Mouse (Mus musculus): ENCODE data around the gene Gm10282. TPM values are rescaled to one million over a fixed set of nuclear protein-coding genes. Genes with fewer than 3 reads are reported as not detected.

The Gm10282 gene
- total RNA-seq, 2 experiments from 2014 or later, result 5.9 to 9.5 TPM

DNA sequence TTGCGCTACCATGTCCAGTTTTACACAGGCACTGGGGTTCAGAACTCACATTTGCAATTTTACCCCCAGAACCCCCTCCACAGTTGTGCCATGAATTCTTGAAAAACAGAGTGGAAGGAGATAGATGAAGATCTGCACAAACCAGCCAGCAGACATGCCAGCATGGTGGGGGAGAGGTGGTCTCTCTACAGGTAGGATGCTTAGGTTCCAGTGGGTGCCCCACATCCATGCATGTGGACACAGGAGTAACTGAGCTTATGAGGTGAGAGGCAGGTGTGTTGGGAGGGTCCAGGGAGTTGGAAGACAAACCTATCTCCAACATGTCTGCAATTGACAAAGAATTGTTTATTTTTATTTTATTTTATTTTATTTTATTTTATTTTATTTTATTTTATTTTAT, 6.1 kb downstream of the Gm10282 start:
- DNase-seq, result no peak

DNA sequence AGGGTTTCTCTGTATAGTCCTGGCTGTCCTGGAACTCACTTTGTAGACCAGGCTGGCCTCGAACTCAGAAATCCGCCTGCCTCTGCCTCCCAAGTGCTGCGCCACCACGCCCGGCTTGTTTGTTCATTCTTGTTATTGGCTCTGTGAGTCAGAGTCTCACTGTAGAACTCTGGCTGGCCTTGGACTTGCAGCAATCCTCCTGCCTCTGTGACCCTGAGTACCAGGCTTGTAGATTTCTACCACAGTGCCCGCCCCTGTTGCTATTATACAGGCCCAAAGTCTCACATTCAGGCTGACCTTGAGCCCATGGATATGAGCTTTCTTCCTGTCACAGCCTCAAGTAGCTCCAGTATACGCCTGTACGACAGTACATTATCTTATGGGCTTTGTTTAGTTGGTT, 8.5 kb downstream of the Gm10282 start:
- DNase-seq, result no peak

DNA sequence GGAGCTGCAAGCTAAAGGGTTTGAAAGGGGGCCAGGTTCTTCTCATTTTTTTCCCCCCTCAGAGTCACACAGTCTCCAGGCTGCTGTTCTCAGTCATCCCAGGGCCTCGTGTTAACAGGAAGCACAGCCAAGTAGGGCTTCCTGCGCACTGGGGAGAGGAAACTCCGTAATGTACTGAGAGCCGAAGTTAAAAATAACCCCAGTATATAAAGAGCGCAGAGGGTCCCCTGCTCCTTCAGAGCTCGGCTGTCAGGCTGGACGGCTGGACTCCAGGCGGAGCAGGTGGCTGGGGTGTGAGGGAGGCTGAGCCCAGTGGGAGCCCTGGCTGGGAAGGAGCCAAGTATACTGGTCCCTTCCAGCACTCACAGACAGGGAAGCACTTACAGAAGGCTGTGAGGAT, 9.4 kb downstream of the Gm10282 start:
- peak; percentile 96 to 98 for DNase-seq

GRCm38 (mm10) chr8:72295125-72295524, 9.9 kb downstream of the Gm10282 start:
- DNase-seq, result peak in 1 of 2 experiments; percentile 62

- no peak for DNase-seq
Measured at GRCm38 (mm10) chr8:72293309-72293708, 11.8 kb downstream of the Gm10282 start.

- DNase-seq, result no peak
Measured at GRCm38 (mm10) chr8:72291104-72291503, 14.0 kb downstream of the Gm10282 start.

DNA sequence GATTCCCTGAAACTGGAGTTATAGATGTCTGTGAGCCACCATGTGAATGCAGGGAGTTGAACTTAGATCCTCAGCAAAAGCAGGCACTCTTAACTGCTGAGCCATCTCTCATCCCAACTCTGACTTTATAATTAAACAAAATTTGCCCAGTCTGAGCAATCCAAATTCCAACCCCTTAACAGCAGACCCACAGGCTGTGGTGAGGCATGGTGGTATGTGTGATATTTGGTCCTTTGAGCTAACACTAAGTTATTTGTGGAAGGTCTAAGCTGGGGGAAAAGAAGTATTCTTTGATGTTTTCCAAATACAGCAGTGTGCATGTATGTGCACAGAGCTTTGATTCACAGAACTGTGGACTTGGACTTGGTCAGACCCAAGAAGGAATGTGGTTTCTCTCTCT, 16.0 kb downstream of the Gm10282 start:
- no peak for DNase-seq

DNA sequence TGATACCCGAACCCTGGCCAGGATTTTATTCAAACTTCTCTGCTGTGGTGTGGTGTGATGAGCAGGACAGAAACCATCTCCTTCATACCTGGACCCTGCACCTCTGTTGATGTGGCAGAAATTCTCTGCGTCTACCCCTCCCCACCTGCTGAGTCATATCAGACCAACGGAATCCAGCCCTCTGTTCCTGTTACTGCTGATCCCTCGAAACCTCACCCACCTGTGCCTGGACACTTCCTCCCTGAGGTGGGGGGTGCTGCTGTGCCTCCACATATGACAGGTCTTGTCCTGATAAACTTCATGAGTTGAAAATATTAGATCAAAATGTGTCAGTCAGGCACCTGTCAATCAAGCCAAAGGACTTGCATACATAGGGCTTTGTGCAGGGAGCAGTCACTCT, 19.8 kb downstream of the Gm10282 start:
- DNase-seq, result no peak

DNA sequence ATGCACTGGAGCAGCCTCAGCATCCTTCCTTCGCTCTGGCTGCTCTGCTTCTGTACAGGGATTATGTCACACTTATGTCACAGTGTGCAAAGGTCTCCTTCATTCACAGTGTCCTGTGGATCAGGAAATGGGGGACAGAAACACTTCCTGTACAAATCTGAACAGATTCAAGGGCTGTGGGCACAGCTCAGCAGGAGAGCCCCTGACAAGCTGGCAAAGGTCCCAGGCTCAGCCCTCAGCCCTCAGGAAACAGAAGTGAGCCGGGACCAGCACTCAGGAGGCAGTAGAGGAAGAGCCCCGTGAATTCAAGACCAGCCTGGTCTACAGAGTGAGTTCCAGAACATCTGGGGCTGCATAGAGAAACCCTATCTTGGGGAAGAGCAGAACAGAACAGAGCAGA, 23.4 kb downstream of the Gm10282 start:
- DNase-seq, result peak; percentile 37 to 66

GRCm38 (mm10) chr8:72279151-72279550, 25.9 kb downstream of the Gm10282 start:
- DNase-seq, result no peak

GRCm38 (mm10) chr8:72277244-72277643, 27.8 kb downstream of the Gm10282 start:
- DNase-seq, result no peak

- DNase-seq, result no peak
Measured at GRCm38 (mm10) chr8:72273807-72274206, 31.3 kb downstream of the Gm10282 start.

DNA sequence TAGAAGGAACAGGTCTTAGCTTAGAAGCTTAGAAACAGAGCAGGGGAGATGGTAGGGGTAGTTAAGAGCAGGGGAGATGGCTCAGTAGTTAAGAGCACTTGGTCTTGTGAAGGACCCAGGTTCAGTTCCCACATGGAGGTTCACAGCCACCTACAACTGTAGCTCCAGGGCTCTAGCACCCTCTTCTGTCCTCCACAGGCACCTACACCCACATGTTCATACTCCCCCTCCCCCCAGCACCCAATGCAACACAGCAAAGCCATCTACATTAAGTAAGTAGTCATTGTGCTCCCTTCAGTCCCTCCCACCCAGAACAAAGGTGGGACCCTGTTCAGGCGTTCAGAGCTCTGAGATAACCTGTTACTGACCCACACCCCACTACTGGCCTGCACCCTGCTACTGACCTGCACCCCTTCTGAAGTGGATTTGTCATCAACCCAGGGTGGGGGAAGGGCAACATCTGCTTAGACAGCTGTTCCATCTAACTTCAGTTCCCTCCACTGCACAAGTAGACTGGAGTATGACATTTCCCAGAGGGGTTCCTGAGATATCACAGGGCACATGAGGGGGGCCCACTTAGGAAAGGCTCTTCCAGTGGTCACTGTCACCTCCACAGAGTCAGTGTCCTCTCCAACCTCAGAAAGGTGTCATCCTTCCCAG, 31.8 kb downstream of the Gm10282 start:
- DNase-seq, result no peak

DNA sequence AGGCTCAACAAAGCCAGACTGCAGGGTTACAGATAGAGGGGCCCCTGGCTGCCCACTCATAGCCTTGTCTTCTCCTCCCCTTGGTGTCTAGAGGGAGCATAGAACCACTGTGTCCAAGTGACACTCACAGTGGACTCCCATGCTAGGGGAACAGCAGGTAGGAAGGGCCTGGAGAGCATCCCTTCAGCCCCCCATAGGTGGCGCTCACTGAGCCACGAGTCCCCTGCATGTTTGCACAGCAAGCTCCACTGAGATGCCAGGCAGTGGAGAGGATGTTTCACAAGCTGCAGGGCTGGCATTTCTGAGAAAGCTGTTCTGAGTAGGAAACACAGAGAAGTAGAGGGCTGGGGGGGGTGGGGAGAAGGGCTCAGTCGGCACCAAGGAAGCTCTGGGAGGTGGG, 32.7 kb downstream of the Gm10282 start:
- DNase-seq, result peak; percentile 77 to 84

GRCm38 (mm10) chr8:72271691-72272090, 33.4 kb downstream of the Gm10282 start:
- DNase-seq, result no peak

GRCm38 (mm10) chr8:72271051-72271660, 33.9 kb downstream of the Gm10282 start:
- DNase-seq, result peak in 1 of 2 experiments; percentile 33

DNA sequence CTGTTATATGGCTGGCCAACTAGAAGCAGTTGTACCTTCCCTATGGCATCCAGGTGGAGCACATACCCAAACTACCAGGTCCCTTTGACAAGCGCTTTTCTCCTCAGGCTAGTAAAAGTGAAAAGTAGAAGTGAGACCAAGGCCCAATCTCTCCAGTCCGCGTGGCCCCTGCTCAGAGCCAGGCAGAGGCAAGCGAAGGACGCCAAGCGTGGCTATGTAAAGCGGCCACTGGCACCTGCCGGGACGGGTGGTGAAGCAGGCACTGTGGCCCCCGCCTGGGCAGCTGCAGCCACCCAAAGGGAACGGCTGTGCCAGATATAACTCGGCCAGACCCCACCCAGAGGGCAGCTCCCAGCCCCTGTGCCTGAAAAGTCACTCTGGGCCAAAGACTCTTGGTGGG, 34.5 kb downstream of the Gm10282 start:
- peak in 1 of 2 experiments; percentile 50 for DNase-seq

DNA sequence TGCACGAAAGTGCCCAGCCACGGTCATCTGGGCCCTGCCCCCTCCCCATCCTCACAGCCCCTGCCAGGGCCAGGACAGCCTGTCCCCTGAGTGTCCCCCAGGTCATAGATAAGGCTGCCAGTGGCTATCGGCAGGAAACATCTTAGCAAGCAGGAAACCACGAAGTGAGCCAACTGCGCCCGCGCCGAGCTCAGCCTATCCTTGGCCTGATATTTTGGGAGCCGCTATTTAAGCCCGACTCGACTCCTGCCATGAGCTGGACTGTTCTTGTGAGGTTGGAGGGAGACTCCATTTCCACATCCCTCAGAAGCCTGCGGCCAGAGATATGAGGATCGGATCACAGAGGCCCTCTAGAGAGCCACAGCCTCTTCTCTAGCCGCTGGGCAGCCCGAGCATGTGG, 36.7 kb downstream of the Gm10282 start:
- peak; percentile 90 to 97 for DNase-seq

- DNase-seq, result no peak
Measured at GRCm38 (mm10) chr8:72267106-72267505, 38.0 kb downstream of the Gm10282 start.

GRCm38 (mm10) chr8:72266671-72267070, 38.4 kb downstream of the Gm10282 start:
- DNase-seq, result no peak

- peak; percentile 79 to 92 for DNase-seq
Measured at GRCm38 (mm10) chr8:72265342-72265741, 39.7 kb downstream of the Gm10282 start.

GRCm38 (mm10) chr8:72263451-72263850, 41.6 kb downstream of the Gm10282 start:
- no peak for DNase-seq

GRCm38 (mm10) chr8:72262756-72263155, 42.3 kb downstream of the Gm10282 start:
- DNase-seq, result no peak

GRCm38 (mm10) chr8:72261872-72262271, 43.2 kb downstream of the Gm10282 start:
- peak; percentile 62 to 68 for DNase-seq
